Mouse (Mus musculus): ENCODE measurements around the gene Ank2. TPM values are rescaled to one million over a fixed set of nuclear protein-coding genes. Genes with fewer than 3 reads are reported as not detected.

The Ank2 gene
- polyA plus RNA-seq, 1 experiment from 2014 or later = 3.9 TPM

GRCm38 (mm10) chr3:127375956-127376660 is 123.0 kb downstream of the Ank2 start:
- no peak overlapping the region for H3K9ac ChIP-seq (replicated peaks; ENCODE audit: low read depth)
- DNase-seq (ENCODE audit: low spot score) (no peak), ATAC-seq (no peak)
- TF ChIP-seq CTCF (IDR thresholded peaks at IDR 0.05) = no peak
- TF ChIP-seq EP300 (IDR thresholded peaks at IDR 0.05) = no peak
- H3K36me3 ChIP-seq (ENCODE audit: insufficient read depth, low read length) = no peaks in the 10 kb centered on the region
- H3K27me3 ChIP-seq (replicated peaks; ENCODE audit: insufficient read depth, low read length) = no peaks in the 10 kb centered on the region
- H3K4me3 ChIP-seq (ENCODE audit: low read depth, low read length) = no peak overlapping the region
- no peaks in the 10 kb centered on the region for H3K9me3 ChIP-seq (ENCODE audit: low read length)
- H3K27ac ChIP-seq (ENCODE audit: low read length) = no peak overlapping the region
- no peaks in the 10 kb centered on the region for H3K4me1 ChIP-seq (ENCODE audit: insufficient read depth, low read depth, low read length)
- H3K4me2 ChIP-seq (replicated peaks; ENCODE audit: low read depth, low read length) = no peak overlapping the region
- 54% methylated on average over 11 of the region's 11 CpGs for WGBS

- no peaks in the 10 kb centered on the region for H3K9me3 ChIP-seq (ENCODE audit: low read length)
- H3K27ac ChIP-seq (ENCODE audit: low read length) = no peak overlapping the region
- DNase-seq (ENCODE audit: low spot score) (no peak), ATAC-seq (no peak)
- TF ChIP-seq EP300 (IDR thresholded peaks at IDR 0.05) = no peak
- no peak for TF ChIP-seq CTCF (IDR thresholded peaks at IDR 0.05)
- no peak overlapping the region for H3K4me2 ChIP-seq (replicated peaks; ENCODE audit: low read depth, low read length)
- H3K4me3 ChIP-seq (ENCODE audit: low read depth, low read length) = no peak overlapping the region
- H3K27me3 ChIP-seq (replicated peaks; ENCODE audit: insufficient read depth, low read length) = no peaks in the 10 kb centered on the region
- no peaks in the 10 kb centered on the region for H3K36me3 ChIP-seq (ENCODE audit: insufficient read depth, low read length)
- H3K4me1 ChIP-seq (ENCODE audit: insufficient read depth, low read depth, low read length) = no peaks in the 10 kb centered on the region
- WGBS = 91% methylated on average over 6 of the region's 6 CpGs
- H3K9ac ChIP-seq (replicated peaks; ENCODE audit: low read depth) = no peak overlapping the region
These were observed 124.9 kb downstream of the Ank2 start for GRCm38 (mm10) chr3:127374190-127374710.

- Histone ChIP-seq H3K27ac (ENCODE audit: low read length) (no peak overlapping the region), H3K4me3 (ENCODE audit: low read depth, low read length) (no peak overlapping the region), H3K36me3 (ENCODE audit: insufficient read depth, low read length) (no peaks in the 10 kb centered on the region), H3K4me2 (replicated peaks; ENCODE audit: low read depth, low read length) (no peak overlapping the region), H3K27me3 (replicated peaks; ENCODE audit: insufficient read depth, low read length) (no peaks in the 10 kb centered on the region), H3K4me1 (ENCODE audit: insufficient read depth, low read depth, low read length) (no peaks in the 10 kb centered on the region), H3K9ac (replicated peaks; ENCODE audit: low read depth) (no peak overlapping the region), H3K9me3 (ENCODE audit: low read length) (no peaks in the 10 kb centered on the region)
- WGBS = 79% methylated on average over 1 of the region's 1 CpGs
- ATAC-seq (no peak), DNase-seq (ENCODE audit: low spot score) (no peak)
- TF ChIP-seq EP300 (IDR thresholded peaks at IDR 0.05) (no peak), CTCF (IDR thresholded peaks at IDR 0.05) (no peak)
These were observed 127.4 kb downstream of the Ank2 start for GRCm38 (mm10) chr3:127371774-127372173.

GRCm38 (mm10) chr3:127369529-127369928 is 129.6 kb downstream of the Ank2 start:
- WGBS = 81% methylated on average over 6 of the region's 6 CpGs
- Histone ChIP-seq H3K27ac (ENCODE audit: low read length) (no peak overlapping the region), H3K27me3 (replicated peaks; ENCODE audit: insufficient read depth, low read length) (no peaks in the 10 kb centered on the region)

GRCm38 (mm10) chr3:127367450-127367849 is 131.7 kb downstream of the Ank2 start:
- Histone ChIP-seq H3K4me1 (ENCODE audit: insufficient read depth, low read depth, low read length) (no peaks in the 10 kb centered on the region), H3K36me3 (ENCODE audit: insufficient read depth, low read length) (no peaks in the 10 kb centered on the region), H3K4me3 (ENCODE audit: low read depth, low read length) (no peak overlapping the region), H3K9ac (replicated peaks; ENCODE audit: low read depth) (no peak overlapping the region), H3K27me3 (replicated peaks; ENCODE audit: insufficient read depth, low read length) (no peaks in the 10 kb centered on the region), H3K27ac (ENCODE audit: low read length) (no peak overlapping the region), H3K4me2 (replicated peaks; ENCODE audit: low read depth, low read length) (no peak overlapping the region), H3K9me3 (ENCODE audit: low read length) (no peaks in the 10 kb centered on the region)
- TF ChIP-seq CTCF (IDR thresholded peaks at IDR 0.05) (no peak), EP300 (IDR thresholded peaks at IDR 0.05) (no peak)
- DNase-seq (ENCODE audit: low spot score) (no peak), ATAC-seq (no peak)
- WGBS = 75% methylated on average over 4 of the region's 4 CpGs

More at GRCm38 (mm10) chr3:127369529-127369928, 129.6 kb downstream of the Ank2 start:
- Histone ChIP-seq H3K9me3 (ENCODE audit: low read length) (no peaks in the 10 kb centered on the region), H3K4me2 (replicated peaks; ENCODE audit: low read depth, low read length) (no peak overlapping the region), H3K4me3 (ENCODE audit: low read depth, low read length) (no peak overlapping the region), H3K9ac (replicated peaks; ENCODE audit: low read depth) (no peak overlapping the region), H3K36me3 (ENCODE audit: insufficient read depth, low read length) (no peaks in the 10 kb centered on the region), H3K4me1 (ENCODE audit: insufficient read depth, low read depth, low read length) (no peaks in the 10 kb centered on the region)
- ATAC-seq (no peak), DNase-seq (ENCODE audit: low spot score) (no peak)
- TF ChIP-seq CTCF (IDR thresholded peaks at IDR 0.05) = no peak

- 90% methylated on average over 15 of the region's 15 CpGs for WGBS
- no peaks in the 10 kb centered on the region for H3K9me3 ChIP-seq (ENCODE audit: low read length)
- H3K4me3 ChIP-seq (ENCODE audit: low read depth, low read length) = no peak overlapping the region
- no peak overlapping the region for H3K9ac ChIP-seq (replicated peaks; ENCODE audit: low read depth)
- H3K27me3 ChIP-seq (replicated peaks; ENCODE audit: insufficient read depth, low read length) = no peaks in the 10 kb centered on the region
- no peaks in the 10 kb centered on the region for H3K36me3 ChIP-seq (ENCODE audit: insufficient read depth, low read length)
- ATAC-seq = no peak
- TF ChIP-seq EP300 (IDR thresholded peaks at IDR 0.05) = no peak
- TF ChIP-seq CTCF (IDR thresholded peaks at IDR 0.05) = no peak
- no peak for DNase-seq (ENCODE audit: low spot score)
- no peak overlapping the region for H3K4me2 ChIP-seq (replicated peaks; ENCODE audit: low read depth, low read length)
- no peaks in the 10 kb centered on the region for H3K4me1 ChIP-seq (ENCODE audit: insufficient read depth, low read depth, low read length)
- no peak overlapping the region for H3K27ac ChIP-seq (ENCODE audit: low read length)
These were observed 135.6 kb downstream of the Ank2 start for GRCm38 (mm10) chr3:127363512-127363911.

Data from lung, postnatal 0 days (tissue).